Mouse (Mus musculus) T-helper 17 cell (primary cell): ENCODE measurements at regions not wholly inside any gene's neighbourhood (a gene's known extent, or its start where the extent isn't known, plus 50 kb on each side); places are given as distances from the start of the nearest gene placed in this dataset.
"Not testable (repeated sequence)": the region's sequence is repeated elsewhere in the genome, so short reads cannot be mapped to it uniquely, and the experiment has no call there.

Experiments
- in situ Hi-C, 2 experiments: fragments of 300-600 bp; cut with MboI, MseI; formaldehyde crosslinking; loops; 1 replicate in 1 of 2; 2 replicates in 1 of 2; pipeline ENCODE4 v1.15.1; 2025; ENCODE audit warnings: high pct_unique_total_duplicates in 2 of 2

- in situ Hi-C loops, result not testable (repeated sequence)
Measured at GRCm38 (mm10) chr8:31737314-31737713, 1691.2 kb upstream of the 5930422O12Rik start.

- in situ Hi-C loops, result no loop called here
Measured at GRCm38 (mm10) chr8:31746855-31747254, 1681.7 kb upstream of the 5930422O12Rik start.

- in situ Hi-C loops, result no loop called here
Measured at GRCm38 (mm10) chr8:31749974-31750373, 1678.5 kb upstream of the 5930422O12Rik start.

- in situ Hi-C loops, result no loop called here
Measured at GRCm38 (mm10) chr8:31750482-31751126, 1677.9 kb upstream of the 5930422O12Rik start.

- in situ Hi-C loops, result no loop called here
Measured at GRCm38 (mm10) chr8:31755737-31756136, 1672.8 kb upstream of the 5930422O12Rik start.

GRCm38 (mm10) chr8:31762091-31762490, 1666.4 kb upstream of the 5930422O12Rik start:
- in situ Hi-C loops, result no loop called here
